Comparison of ENCODE assay signal across 8 mouse cellular contexts in the genomic region with DNA sequence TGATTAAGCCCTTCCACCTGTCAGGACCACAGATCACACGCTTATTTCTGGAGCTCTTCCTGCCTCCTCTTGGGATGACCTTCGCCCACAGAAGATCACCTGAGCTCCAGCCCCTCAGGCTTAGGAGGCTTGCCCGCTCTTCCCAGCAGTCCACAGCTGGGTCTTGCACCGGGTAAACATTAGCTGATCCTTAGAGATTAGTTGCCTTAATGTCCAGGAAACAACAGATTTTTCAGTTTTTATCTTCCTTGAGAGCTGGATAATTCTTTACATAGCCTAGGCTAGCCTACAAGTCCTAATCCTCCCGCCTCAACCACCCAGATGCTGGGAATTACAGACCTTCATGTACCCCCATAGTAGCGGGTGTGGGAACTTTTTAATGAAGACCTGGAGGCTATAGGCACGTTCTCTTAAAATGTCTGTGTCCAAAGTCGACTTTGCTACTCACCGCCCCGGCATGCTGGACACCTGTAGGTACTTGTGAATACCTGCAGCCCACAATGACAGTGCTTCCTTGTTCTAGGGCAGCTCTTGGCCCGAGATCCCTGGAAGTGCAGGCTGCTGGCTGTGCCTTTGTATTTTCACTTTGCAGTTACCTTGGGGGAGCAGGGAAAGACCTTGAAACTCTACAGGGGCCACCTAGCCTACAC. TPM values are rescaled to one million over a fixed set of nuclear protein-coding genes. Genes with fewer than 3 reads are reported as not detected.
DNase-seq lines count a peak whose midpoint lies in the region; ATAC-seq lines count a peak whose summit lies in the region.

No protein-coding gene starts in this region.

- 52% methylated on average over 11 of the region's 11 CpGs for WGBS in liver, embryonic 11.5 days
- WGBS in embryonic facial prominence, embryonic 13.5 days: 37% methylated on average over 11 of the region's 11 CpGs
- WGBS in kidney, embryonic 14.5 days: 50% methylated on average over 11 of the region's 11 CpGs
- WGBS in midbrain, embryonic 15.5 days: 52% methylated on average over 11 of the region's 11 CpGs
- WGBS in hindbrain, embryonic 14.5 days: 52% methylated on average over 11 of the region's 11 CpGs

- no peaks in the 10 kb centered on the region for H3K27me3 ChIP-seq in liver, embryonic 11.5 days (replicated peaks; ENCODE audit: control insufficient read depth, insufficient read depth, low read length)
- H3K27me3 ChIP-seq in embryonic facial prominence, embryonic 13.5 days: no peaks in the 10 kb centered on the region
- no peaks in the 10 kb centered on the region for H3K27me3 ChIP-seq in kidney, embryonic 14.5 days (ENCODE audit: control insufficient read depth, insufficient read depth, low read length)
- H3K27me3 ChIP-seq in midbrain, embryonic 15.5 days (replicated peaks): no peaks in the 10 kb centered on the region
- H3K27me3 ChIP-seq in hindbrain, embryonic 14.5 days (ENCODE audit: control insufficient read depth, insufficient read depth, low read length): no peaks in the 10 kb centered on the region

- no peak overlapping the region for H3K27ac ChIP-seq in liver, embryonic 11.5 days (ENCODE audit: low read depth, low read length)
- H3K27ac ChIP-seq in embryonic facial prominence, embryonic 13.5 days: no peak overlapping the region
- peak overlapping the region; percentile 37; the same call in 1 of the 2 replicates for H3K27ac ChIP-seq in kidney, embryonic 14.5 days (ENCODE audit: low read depth, low read length)
- H3K27ac ChIP-seq in midbrain, embryonic 15.5 days: no peak overlapping the region
- H3K27ac ChIP-seq in hindbrain, embryonic 14.5 days: no peak overlapping the region

- DNase-seq in liver, embryonic 11.5 days (ENCODE audit: low spot score): no peak
- DNase-seq in liver: no peak
- DNase-seq in hindbrain, embryonic 14.5 days (ENCODE audit: low spot score): no peak
- DNase-seq in layer of hippocampus, postnatal 14 days (ENCODE audit: low spot score in 2 of 2): no peak
- DNase-seq in spleen, postnatal 4 days (ENCODE audit: low spot score in 2 of 2): no peak

- H3K36me3 ChIP-seq in liver, embryonic 11.5 days (ENCODE audit: control insufficient read depth, insufficient read depth, low read length): 0 out of 2 replicates have a peak, but pooled peaks cover 3% of the 10 kb centered on the region
- H3K36me3 ChIP-seq in embryonic facial prominence, embryonic 13.5 days: peaks cover 1% of the 10 kb centered on the region
- H3K36me3 ChIP-seq in kidney, embryonic 14.5 days (ENCODE audit: control insufficient read depth, insufficient read depth, low read length): peaks cover 7% of the 10 kb centered on the region; the same call in 1 of the 2 replicates
- no peaks in the 10 kb centered on the region for H3K36me3 ChIP-seq in midbrain, embryonic 15.5 days (replicated peaks)
- H3K36me3 ChIP-seq in hindbrain, embryonic 14.5 days (replicated peaks; ENCODE audit: control insufficient read depth, insufficient read depth): peaks cover 8% of the 10 kb centered on the region; the same call in 1 of the 2 replicates

- H3K9ac ChIP-seq in liver, embryonic 11.5 days (ENCODE audit: low read depth, low read length): no peak overlapping the region
- H3K9ac ChIP-seq in embryonic facial prominence, embryonic 13.5 days: no peak overlapping the region
- no peak overlapping the region for H3K9ac ChIP-seq in kidney, embryonic 14.5 days (ENCODE audit: low read depth, low read length)
- no peak overlapping the region for H3K9ac ChIP-seq in midbrain, embryonic 15.5 days
- H3K9ac ChIP-seq in hindbrain, embryonic 14.5 days: no peak overlapping the region

- peak overlapping the region; percentile 54 for H3K4me2 ChIP-seq in liver, embryonic 11.5 days
- H3K4me2 ChIP-seq in embryonic facial prominence, embryonic 13.5 days: peak overlapping the region; percentile 12; the same call in 1 of the 2 replicates
- H3K4me2 ChIP-seq in kidney, embryonic 14.5 days (replicated peaks; ENCODE audit: low read depth, low read length): no peak overlapping the region
- peak overlapping the region; percentile 5; the same call in 1 of the 2 replicates for H3K4me2 ChIP-seq in midbrain, embryonic 15.5 days
- H3K4me2 ChIP-seq in hindbrain, embryonic 14.5 days (replicated peaks): no peak overlapping the region

- peaks cover 40% of the 10 kb centered on the region for H3K4me1 ChIP-seq in liver, embryonic 11.5 days (replicated peaks; ENCODE audit: control insufficient read depth, insufficient read depth, low read length)
- peaks cover 34% of the 10 kb centered on the region for H3K4me1 ChIP-seq in embryonic facial prominence, embryonic 13.5 days
- H3K4me1 ChIP-seq in kidney, embryonic 14.5 days (ENCODE audit: control insufficient read depth, insufficient read depth, low read length): peaks cover 25% of the 10 kb centered on the region
- H3K4me1 ChIP-seq in midbrain, embryonic 15.5 days: peaks cover 22% of the 10 kb centered on the region
- peaks cover 15% of the 10 kb centered on the region for H3K4me1 ChIP-seq in hindbrain, embryonic 14.5 days (replicated peaks; ENCODE audit: control insufficient read depth, insufficient read depth, low read length)

- H3K9me3 ChIP-seq in liver, embryonic 11.5 days (ENCODE audit: control insufficient read depth, low read length): no peaks in the 10 kb centered on the region
- no peaks in the 10 kb centered on the region for H3K9me3 ChIP-seq in embryonic facial prominence, embryonic 13.5 days
- H3K9me3 ChIP-seq in kidney, embryonic 14.5 days (ENCODE audit: control insufficient read depth, low read length): no peaks in the 10 kb centered on the region
- H3K9me3 ChIP-seq in midbrain, embryonic 15.5 days: no peaks in the 10 kb centered on the region
- no peaks in the 10 kb centered on the region for H3K9me3 ChIP-seq in hindbrain, embryonic 14.5 days (ENCODE audit: control insufficient read depth, low read length)

- ATAC-seq in liver, embryonic 11.5 days (replicated peaks; ENCODE audit: low FRiP score): no peak
- ATAC-seq in embryonic facial prominence, embryonic 13.5 days (ENCODE audit: insufficient number of reproducible peaks, insufficient read depth, low FRiP score, low TSS enrichment, low read depth): no peak
- no peak for ATAC-seq in kidney, embryonic 14.5 days (ENCODE audit: low FRiP score, low TSS enrichment)
- no peak for ATAC-seq in midbrain, embryonic 15.5 days (replicated peaks)
- no peak for ATAC-seq in hindbrain, embryonic 14.5 days (ENCODE audit: low FRiP score)

- H3K4me3 ChIP-seq in liver, embryonic 11.5 days (ENCODE audit: low read depth, low read length): no peak overlapping the region
- H3K4me3 ChIP-seq in embryonic facial prominence, embryonic 13.5 days: no peak overlapping the region
- H3K4me3 ChIP-seq in kidney, embryonic 14.5 days (ENCODE audit: low read length): no peak overlapping the region
- no peak overlapping the region for H3K4me3 ChIP-seq in midbrain, embryonic 15.5 days
- H3K4me3 ChIP-seq in hindbrain, embryonic 14.5 days (replicated peaks; ENCODE audit: low read length): no peak overlapping the region

RNA-seq across cellular contexts. Expression of gene Ubald2, which starts 2.3 kb away (rescaled TPM):
- polyA plus RNA-seq in liver, embryonic 11.5 days (2014; fragmentation: Nextera tagmentation; extraction: Ambion mirVana): 78.6 and 80.2 TPM in 2 replicates
- 26.4 and 35.2 TPM in 2 replicates for polyA plus RNA-seq in embryonic facial prominence, embryonic 13.5 days (2015; fragmentation: Nextera tagmentation; extraction: Ambion mirVana)
- polyA plus RNA-seq in kidney, embryonic 14.5 days (2014; fragmentation: Nextera tagmentation; extraction: Ambion mirVana): 79.7 and 80.8 TPM in 2 replicates
- polyA plus RNA-seq in midbrain, embryonic 15.5 days (2015; fragmentation: Nextera tagmentation; extraction: Ambion mirVana): 40.9 and 44.2 TPM in 2 replicates
- polyA plus RNA-seq in hindbrain, embryonic 14.5 days (2014; fragmentation: Nextera tagmentation; extraction: Ambion mirVana): 61.4 and 67.6 TPM in 2 replicates
- 10 to 100 TPM; 38.7 to 41.4 TPM for total RNA-seq in layer of hippocampus, postnatal 14 days (2021)

RNA-seq across cellular contexts. Expression of gene Rnf157, which starts 18.7 kb away (rescaled TPM):
- polyA plus RNA-seq in liver, embryonic 11.5 days (2014; fragmentation: Nextera tagmentation; extraction: Ambion mirVana): 5.0 and 6.8 TPM in 2 replicates
- polyA plus RNA-seq in embryonic facial prominence, embryonic 13.5 days (2015; fragmentation: Nextera tagmentation; extraction: Ambion mirVana): 10.2 and 16.5 TPM in 2 replicates
- 9.1 and 14.1 TPM in 2 replicates for polyA plus RNA-seq in kidney, embryonic 14.5 days (2014; fragmentation: Nextera tagmentation; extraction: Ambion mirVana)
- polyA plus RNA-seq in midbrain, embryonic 15.5 days (2015; fragmentation: Nextera tagmentation; extraction: Ambion mirVana): 66.1 and 68.0 TPM in 2 replicates
- polyA plus RNA-seq in hindbrain, embryonic 14.5 days (2014; fragmentation: Nextera tagmentation; extraction: Ambion mirVana): 68.5 and 75.5 TPM in 2 replicates
- 100 to 1,000 TPM; 236 to 242 TPM for total RNA-seq in layer of hippocampus, postnatal 14 days (2021)

RNA-seq across cellular contexts. Expression of gene Qrich2, which starts 34.5 kb away (rescaled TPM):
- polyA plus RNA-seq in liver, embryonic 11.5 days (2014; fragmentation: Nextera tagmentation; extraction: Ambion mirVana): 0.16 TPM in 1 of 2 replicates, not detected in the other
- polyA plus RNA-seq in embryonic facial prominence, embryonic 13.5 days (2015; fragmentation: Nextera tagmentation; extraction: Ambion mirVana): 0.19 and 0.55 TPM in 2 replicates
- 0.34 and 0.39 TPM in 2 replicates for polyA plus RNA-seq in kidney, embryonic 14.5 days (2014; fragmentation: Nextera tagmentation; extraction: Ambion mirVana)
- polyA plus RNA-seq in midbrain, embryonic 15.5 days (2015; fragmentation: Nextera tagmentation; extraction: Ambion mirVana): not detected in 2 replicates
- polyA plus RNA-seq in hindbrain, embryonic 14.5 days (2014; fragmentation: Nextera tagmentation; extraction: Ambion mirVana): 0.09 TPM in 1 of 2 replicates, not detected in the other
- total RNA-seq in layer of hippocampus, postnatal 14 days (2021): under 1 TPM in 1 of 2 experiments, not detected in 1; 0.07 TPM

Comparison
In these comparisons a context has a peak if more than half of its experiments do, and no peak if none do; other contexts are left out.
1. H3K4me2 ChIP-seq: peak in liver, embryonic 11.5 days (single experiment), embryonic facial prominence, embryonic 13.5 days (single experiment) and midbrain, embryonic 15.5 days (single experiment); none in kidney, embryonic 14.5 days (single experiment) and hindbrain, embryonic 14.5 days (single experiment).